Mouse (Mus musculus): ENCODE results near the gene Dohh.

Gene Dohh

DNA sequence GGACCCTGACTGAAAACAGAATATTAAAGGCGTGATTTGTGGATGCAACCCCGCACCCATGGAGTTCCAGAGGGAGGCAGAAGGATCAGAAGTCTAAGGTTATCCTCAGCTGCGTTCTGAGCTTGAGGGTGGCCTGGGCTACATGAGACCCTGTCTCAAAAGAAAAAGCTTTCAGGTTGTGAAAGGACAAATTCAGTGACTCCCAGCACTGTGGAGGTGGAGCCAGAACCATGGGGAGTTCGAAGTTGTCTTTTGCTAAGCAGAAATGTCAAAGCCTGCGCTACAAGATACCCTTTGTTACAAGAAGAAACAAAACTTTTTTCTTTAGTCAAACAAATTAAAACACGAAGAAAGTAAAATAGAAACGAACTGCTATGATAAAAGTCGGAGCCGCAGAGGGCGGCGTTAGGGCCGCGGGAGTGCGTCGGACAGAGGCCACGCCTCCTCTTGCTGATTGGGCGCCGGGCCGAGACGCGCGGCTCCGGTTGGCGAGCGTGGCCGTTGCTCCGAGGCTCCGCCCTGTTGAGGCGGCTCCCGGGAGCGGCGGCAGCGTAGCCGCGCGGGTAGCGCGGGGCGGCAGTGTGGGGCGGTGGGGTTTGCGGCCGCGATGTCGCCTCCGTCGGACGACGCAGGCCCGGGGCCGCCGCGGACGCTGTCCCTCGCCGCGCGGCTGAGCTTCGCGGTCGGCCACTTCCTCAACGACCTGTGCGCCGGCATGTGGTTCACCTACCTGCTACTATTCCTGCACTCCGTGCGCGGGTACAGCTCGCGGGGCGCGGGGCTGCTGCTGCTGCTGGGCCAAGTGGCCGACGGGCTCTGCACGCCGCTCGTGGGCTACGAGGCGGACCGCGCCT is 27.0 kb upstream of the Dohh start, which contains the start of gene Mfsd12:
Gene Mfsd12 (plus strand): TSS at position 501 of the 854 bp plus-strand sequence.
- DNase-seq (ENCODE audit: low read depth, low spot score), result no peak

DNA sequence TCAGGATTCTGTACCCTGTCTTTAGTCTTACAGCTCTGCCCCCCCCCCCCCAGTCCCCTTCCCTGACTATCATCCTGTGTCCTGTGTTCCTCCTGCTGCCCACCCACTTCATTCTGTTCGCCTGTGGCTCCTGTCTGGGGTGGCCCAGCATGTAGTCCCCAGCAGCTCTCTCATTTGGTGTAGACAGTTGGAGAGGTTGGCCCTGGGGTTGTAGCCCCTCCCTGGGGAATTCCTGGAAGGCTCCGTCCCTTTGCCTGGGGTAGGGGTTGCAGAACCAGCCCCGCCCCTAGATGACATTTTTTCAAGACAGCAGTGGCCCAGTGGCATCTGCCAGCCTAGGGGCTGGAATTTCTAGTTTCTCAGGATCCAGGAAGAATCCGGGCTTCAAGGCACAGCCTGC is 26.0 kb upstream of the Dohh start:
- no peak for DNase-seq (ENCODE audit: low read depth, low spot score)

DNA sequence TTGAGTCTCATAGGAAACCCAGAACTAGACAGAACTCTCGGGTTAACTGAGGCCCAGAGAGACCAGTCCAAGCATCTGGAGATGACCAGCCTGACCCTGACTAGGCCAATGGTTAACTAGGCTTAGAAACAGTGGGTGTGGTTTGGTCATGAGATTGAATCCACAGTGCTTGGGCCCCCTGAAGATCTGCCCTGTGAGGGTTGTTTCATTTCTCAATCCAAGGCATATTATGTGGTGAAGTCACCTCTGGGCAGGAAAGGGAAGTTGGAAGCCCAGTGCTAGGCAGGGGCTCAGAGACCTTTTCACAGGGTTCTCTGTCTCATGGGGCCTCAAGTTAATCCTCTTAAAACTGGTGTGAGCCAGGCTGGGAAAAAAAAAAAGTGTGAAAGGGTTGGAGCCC is 25.4 kb upstream of the Dohh start:
- no peak for DNase-seq (ENCODE audit: low read depth, low spot score)

DNA sequence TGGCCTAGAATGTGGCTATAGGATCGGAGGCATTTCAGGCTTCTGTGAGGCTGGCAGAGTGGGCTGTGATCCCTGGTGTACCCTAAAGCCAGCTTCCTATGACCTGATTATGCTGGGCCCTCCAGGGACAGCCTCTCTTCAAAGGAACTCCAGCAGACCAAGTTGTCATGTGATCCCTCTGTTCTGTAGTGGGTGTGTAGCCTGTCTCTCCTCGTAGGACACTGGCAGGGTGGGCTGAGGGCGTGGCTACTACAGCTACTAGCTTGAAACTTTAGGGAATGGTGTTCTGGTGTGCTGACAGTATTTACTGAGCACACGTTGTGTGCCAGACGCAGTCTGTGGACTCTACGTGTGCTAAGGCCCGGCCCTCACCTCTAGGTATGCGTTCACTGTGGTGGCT is 23.5 kb upstream of the Dohh start:
- DNase-seq (ENCODE audit: low read depth, low spot score), result no peak

DNA sequence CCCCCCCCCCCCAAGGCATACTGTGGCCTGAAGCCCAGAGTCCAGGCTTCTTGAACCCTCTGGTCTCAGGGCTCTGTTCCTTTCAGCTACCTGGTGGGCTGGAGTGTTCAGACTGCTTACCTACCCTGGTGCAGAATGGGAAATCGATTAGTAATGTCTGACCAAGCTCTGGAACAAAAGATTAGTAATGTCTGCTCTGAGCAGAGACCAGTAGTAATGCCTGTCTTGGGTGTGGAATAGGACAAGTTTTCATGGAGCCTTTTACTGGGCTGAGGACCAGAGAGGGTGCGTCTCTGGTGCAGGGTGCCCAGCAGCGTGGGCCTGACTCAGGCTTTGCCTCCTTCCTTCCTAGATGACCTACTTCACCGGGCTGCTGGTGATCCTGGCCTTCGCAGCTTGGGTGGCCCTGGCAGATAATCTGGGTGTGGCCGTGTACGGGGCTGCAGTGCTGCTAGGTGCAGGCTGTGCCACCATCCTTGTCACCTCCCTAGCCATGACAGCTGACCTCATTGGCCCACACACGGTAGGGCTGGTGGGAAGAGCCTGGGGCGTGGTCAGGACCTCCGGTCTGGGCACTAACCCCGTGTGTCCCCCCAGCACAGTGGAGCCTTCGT is 21.8 kb upstream of the Dohh start:
- DNase-seq (ENCODE audit: low read depth, low spot score), result no peak

DNA sequence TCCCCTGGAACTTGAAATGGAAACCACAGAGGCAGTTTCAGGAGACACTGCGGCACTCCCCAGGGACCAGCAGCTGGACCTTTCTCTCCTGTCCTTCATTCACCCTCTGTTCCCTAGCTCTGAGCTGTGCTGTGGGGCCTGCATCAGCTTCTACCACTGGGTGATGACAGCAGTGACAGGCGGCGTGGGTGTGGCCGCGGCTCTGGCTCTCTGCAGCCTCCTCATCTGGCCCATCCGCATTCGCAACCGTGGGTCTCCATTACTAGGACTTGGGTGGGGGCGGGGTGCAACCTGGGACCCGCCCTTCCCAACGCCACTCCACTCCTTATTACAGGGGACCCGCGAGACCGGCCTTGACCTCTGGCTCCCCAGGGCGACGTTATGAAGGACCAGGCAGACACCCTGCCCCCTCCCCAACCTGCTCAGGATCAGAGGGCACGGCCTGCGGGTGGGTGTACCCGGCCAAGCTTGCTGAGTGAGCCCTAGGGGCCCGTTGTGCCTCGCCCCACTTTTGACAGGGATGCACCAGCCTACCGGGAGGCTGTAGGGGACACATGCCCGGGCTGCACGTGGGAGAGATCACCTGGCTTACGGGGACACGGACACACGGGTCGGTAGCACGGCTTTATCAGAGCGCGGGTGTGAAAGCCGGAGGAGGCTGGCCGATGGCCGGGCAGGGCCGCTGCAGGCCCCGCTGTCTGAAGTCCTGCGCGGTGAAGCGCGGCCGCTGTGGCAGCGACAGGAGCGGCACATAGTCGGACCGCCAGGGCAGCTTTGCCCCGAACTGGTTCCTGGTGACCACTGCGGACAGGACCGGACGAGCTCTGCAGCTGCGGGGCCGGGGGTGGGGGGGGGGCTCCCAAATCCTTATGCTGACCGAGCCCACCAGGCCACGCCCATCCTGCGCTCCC is 20.5 kb upstream of the Dohh start:
- DNase-seq (ENCODE audit: low read depth, low spot score), result no peak

DNA sequence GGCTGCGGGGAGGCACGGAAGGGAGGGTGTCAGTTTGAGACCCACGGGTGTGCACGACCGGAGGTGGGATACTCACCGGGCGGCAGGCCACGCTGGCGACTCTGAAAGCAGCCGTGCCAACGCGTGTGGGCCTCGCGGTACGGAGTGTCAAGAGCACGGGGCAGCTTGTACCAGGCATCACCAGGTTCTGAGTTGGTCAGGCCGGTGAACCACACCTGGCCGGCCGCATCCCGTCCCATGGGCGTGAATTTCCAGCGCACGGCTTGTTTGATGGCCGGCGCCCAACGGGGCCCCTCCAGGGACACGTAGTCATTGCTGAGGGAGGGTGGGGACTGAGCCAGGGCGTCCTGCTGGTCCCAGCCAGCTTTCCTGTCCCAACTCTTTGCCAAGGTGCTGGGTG is 19.6 kb upstream of the Dohh start:
- no peak for DNase-seq (ENCODE audit: low read depth, low spot score)

DNA sequence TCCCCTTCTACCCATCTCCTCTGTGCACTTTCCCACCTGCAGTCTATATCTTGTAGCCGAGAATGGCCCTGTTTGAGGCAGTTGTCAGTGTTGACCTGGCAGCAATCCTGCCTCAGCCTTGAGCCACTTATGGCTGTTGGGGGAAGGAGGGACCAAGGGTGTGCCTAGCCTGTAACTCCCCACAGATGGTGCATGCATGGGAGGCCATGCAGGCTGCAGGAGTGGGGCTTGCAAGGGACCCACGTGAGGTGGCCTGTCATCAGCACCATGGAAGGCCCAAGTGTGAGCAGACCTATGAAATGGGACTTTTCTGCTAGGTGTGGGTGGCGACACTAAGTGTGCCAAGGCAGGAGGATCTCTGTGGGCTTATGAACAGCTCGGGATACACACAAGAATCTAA is 19.2 kb upstream of the Dohh start:
- DNase-seq (ENCODE audit: low read depth, low spot score), result no peak

DNA sequence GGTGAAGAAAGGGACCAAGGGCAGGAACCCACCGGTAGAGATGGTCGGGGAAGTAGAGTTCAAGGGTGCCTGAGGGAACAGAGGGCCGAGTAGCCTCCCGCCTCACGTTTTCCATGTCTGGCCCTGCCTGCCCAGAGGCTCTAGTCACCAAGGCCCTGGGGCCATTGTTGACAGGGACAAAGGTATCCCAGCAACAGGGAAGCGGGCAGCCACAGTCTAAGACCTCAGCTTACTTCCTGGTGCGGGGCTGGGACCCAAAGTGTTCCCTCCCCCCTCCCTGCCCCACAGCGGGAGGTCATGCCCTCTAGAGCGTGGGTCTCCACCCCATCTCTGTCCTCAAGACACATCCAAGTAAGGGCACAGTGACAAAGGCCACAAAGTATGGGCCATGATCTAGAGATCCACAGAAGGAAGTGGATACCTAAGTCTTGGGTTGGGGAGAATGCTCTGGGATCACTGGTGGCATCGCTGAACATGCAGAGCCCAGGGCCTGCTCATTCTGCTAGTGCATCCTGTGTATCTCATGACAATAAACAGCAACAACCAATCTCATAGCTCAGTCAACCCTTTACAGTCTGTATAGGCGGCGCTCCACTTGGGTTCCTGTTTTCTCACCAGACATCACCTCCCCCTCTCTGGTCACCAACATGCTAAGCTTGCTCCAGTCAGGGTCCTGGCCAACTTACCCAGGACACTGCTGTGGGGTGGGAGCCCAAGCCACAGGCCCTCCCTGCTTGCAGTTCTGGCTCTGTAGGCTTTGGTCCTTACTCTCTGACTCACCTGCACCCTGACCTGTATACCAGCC is 18.4 kb upstream of the Dohh start, which contains the start of gene 4930404N11Rik:
Gene 4930404N11Rik (minus strand): TSS at position 145 of the 805 bp plus-strand sequence.
- DNase-seq (ENCODE audit: low read depth, low spot score), result no peak

DNA sequence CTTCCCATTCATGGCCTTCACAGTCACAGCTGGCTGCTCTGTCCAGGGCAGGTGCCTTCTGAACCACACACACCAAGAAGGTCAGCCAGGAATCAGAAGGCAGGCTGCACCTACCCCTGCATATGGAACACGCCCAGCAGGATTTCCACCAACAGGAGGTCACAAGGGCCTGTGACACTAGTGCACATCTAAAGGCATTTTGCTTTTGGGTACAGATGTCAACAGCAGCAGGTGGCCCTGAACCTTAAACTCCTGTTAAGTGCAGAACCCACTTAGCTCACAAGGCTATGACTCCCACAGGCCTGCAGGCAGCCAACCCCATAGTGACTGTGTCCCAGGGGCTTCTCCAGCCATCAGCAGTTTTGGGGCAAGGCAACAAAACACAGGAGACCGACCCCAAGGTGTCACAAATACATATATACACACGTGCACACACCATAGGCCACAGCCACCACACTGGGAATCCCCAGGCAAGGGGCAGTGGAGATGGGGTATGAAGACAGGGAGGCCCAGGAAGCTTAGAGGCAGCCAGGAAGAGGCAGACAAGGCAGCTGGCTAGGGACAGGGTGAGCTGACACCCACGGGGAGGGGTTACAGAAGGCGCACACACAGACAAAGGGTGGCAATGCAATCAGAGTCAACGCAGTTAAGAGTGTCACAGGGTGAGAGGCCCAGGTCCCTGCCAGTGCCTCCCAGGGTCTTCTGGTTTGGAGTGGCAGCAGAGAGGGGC is 17.6 kb upstream of the Dohh start:
- no peak for DNase-seq (ENCODE audit: low read depth, low spot score)

DNA sequence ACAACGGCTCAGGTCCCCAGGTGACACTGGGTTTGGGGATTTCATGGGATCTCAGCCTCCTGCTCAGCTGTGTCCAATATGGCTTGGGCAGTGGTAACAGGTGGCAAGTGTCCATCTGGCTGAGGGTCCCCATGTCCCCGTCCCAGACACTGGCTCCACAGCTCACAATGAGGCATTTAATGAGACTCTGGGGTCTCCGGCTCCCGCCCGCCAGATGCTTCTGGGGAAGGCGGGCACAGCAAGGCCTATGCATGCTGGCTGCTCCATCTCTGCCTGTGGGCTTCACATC is 17.1 kb upstream of the Dohh start:
- DNase-seq (ENCODE audit: low read depth, low spot score), result no peak

DNA sequence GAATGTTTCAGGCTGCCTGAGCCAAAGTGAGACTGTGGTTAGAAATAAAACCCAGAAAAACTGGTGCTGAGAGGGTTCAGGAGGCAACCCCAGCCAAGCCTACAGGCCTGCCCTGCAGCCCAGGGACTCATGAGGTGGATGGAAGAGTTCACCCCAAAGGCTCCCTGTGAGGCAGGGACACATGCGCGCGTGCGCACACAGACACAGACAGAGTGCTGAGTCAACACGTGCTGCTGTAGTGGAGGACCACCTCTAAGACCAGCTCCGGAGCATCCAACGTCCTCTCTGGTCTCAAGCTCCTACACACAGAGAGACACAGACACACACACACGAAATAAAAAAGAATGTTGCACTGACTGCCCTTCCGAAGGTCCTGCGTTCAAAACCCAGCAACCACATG is 8.9 kb upstream of the Dohh start:
- no peak for DNase-seq (ENCODE audit: low read depth, low spot score)

DNA sequence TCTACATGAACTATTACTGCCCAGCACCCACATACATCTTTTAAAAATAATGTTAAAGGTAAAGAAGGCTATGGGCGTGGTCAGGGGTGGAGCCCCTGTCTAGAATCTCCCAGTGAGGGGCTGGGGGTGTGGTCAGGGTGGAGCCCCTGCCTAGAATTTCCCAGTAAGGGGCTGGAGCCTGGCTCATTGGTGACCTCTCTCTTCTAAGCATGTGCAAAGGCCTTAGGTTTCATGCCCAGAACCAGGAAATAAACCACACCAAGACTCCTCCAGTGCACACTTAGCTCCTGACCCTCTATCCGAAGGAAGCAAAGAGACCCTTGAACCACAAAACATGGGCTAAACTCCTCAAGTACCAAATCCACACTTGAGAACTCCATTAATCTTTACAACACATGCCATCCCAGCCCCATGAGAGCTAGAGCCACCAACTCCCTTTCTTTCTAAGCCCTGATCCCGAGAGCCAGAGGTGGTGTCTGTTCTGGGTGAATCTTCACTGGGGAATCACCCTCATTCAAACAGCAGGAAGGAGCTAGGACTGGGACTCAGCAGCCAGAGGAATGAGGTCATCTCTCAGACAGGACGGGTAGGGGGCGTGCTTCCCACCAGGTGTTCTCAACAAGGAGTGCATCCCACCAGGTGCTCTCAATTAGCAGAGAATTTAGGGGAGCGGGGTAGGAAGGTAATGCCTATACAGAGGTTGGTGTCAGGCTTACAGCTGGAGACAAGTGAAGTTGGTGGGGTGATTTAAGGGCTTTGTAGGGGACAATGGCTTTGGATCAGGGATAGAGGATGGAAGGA is 7.5 kb upstream of the Dohh start:
- no peak for DNase-seq (ENCODE audit: low read depth, low spot score)

DNA sequence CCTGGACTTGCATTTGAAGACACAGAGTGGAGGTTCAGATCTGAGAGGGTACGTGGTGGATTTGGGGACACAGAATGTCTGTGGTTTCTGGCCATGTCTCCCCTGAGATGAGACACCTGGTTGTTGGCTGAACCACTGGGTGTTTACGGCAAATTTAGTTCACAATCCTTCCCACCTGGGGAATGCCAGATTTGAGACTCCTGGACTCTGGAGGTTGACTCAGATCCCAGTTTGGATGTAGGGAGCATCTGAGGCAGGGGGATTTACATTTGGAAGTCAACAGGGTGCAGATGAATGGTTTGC is 6.9 kb upstream of the Dohh start:
- no peak for DNase-seq (ENCODE audit: low read depth, low spot score)

DNA sequence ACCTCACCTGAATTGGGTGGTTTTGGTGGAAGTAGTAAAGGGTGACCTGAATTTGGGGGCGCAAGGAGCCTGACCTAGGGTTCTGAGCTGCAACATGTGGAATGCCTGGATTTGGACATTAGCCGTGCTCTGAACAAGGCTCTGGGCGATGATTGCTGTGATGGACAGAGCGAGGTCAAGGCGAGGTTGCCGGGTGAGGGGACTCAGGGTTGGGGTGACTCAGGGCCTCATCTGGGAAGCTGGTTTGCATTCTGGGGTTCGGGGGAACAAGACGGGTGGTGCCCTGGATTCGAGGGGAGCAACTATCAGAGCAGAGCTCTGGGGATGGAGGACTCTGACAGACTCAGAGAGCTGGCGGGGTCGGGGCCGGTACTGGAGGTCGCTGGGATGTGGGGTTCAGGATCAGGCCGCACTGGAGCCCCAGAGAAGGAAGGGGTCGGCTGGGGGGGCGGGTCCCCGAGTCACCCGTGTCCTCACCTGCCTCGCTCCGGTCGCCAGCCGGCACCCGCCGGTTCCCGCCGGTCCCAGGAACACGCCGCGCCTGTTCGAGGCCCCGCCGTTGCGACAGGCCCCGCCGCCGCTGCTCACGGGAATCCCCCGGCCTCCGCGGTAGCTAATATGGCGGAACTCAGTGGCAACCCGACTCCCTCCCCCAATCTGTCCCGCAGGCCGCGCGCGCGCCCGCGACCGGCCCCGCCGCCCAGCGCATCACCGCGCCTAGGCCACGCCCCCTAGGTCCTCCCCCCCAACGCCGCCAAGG is 6.3 kb upstream of the Dohh start, which contains the start of gene Fzr1:
Gene Fzr1 (minus strand): TSS at position 724 of the 760 bp plus-strand sequence.
- no peak for DNase-seq (ENCODE audit: low read depth, low spot score)

DNA sequence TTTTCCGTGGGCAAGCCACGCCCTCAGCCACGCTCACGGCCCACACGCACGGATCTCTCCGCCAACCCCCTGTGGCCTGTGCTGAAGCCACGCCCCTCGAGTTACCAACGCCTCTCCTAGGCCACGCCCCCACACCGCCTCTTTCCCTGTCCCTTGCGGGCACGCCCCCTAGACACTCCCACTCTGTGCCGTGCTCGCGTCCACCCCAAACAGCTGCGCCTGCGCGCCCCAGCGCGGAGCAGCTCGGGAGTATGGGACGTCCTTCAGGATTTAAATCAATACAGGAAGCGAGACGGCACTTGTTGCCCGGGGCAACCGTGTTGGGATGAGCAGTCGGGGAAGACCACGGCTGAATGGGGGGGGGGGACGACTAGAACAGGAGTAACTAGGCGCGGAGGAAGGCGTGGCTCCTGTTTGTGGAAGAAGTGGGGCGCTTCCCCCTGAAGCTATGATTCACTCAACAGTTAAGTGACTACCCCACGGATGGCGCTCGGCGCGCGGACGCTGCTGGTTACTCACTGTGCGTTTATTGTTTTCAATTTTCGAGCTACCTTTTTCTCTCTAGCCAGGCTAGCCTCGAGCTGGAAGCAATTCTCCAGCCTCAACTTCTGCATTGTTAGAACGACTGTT is 5.6 kb upstream of the Dohh start:
- DNase-seq (ENCODE audit: low read depth, low spot score), result peak; percentile 99

DNA sequence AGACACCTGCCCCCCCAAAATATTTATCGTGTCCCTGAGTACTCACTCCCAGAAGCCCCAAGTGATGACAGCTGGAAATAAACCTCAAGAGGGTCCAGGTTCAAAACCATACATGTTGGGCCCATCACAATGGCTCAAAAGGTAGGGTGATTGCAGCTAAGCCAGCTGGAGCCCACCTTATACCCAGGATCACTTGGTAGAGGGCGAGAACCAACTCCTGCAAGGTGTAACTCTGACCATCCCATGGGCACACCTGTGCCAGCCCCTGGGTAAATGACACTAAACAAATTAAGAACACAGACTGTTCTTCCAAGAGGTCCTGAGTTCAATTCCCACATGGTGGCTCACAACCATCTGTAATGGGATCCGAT is 5.1 kb upstream of the Dohh start:
- DNase-seq (ENCODE audit: low read depth, low spot score), result no peak

DNA sequence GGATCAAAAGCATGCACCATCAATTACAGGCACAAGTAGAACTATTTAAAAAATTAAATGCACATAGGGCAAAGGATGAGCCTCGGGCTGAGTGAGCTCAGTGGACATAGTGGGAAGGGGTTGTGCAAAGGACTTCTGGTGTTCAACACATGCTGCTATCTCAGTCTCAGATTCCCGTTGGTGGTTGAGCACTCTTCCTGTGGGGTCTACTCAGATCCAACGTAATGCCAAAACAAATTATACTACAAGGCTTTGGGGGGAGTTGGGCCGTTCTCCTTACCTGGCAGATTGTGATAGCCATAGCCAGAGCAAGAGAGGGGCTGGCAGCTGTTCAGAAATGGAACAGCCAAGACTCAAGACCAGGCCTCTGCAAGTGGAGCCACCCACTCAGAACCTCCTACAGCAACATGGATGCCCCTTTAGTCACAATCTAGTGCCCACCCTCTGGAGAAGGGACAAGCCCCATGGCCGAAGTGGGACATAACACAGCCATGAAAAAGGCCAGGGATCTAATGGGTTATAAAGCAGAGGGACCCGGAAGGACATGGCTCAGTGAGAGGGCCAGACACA is 4.3 kb upstream of the Dohh start:
- DNase-seq (ENCODE audit: low read depth, low spot score), result no peak

DNA sequence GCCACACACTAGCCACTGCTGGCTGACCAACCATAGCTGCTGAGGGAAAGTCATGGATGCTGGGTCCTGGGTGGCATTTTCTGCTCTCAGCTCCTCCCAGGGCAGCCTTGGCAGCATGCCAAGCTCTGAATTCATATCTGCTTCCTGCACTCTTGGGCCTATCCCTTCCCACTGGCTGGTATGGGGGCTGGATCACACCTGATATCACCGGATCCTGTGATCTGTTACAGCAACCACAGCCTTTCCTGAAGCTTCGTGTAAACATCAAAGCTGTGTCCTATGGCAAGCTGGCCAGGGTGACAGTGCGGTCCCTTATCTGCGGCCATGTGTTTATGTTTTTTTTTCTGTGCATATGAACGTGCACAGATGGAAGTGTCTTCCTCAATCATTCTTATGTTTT is 2.2 kb upstream of the Dohh start:
- no peak for DNase-seq (ENCODE audit: low read depth, low spot score)

Data from WW6 (cell line).